ENCODE assay signal across 8 mouse cellular contexts in genomic region chr5:23674829-23675498, GRCm38 (mm10). TPM values are rescaled to one million over a fixed set of nuclear protein-coding genes. Genes with fewer than 3 reads are reported as not detected.
DNase-seq lines count a peak whose midpoint lies in the region; ATAC-seq and TF ChIP-seq lines count a peak whose summit lies in the region.

No protein-coding gene starts in this region.

- peak overlapping the region; percentile 90 for H3K4me3 ChIP-seq in embryonic facial prominence, embryonic 11.5 days (ENCODE audit: low read depth, low read length)
- peak overlapping the region; percentile 82 for H3K4me3 ChIP-seq in heart, adult 2 months

- peak overlapping the region; percentile 47; the same call in 1 of the 2 replicates for H3K27ac ChIP-seq in embryonic facial prominence, embryonic 11.5 days (replicated peaks; ENCODE audit: low read depth, low read length)
- H3K27ac ChIP-seq in heart, adult 2 months = no peak overlapping the region

- no peaks in the 10 kb centered on the region for H3K36me3 ChIP-seq in embryonic facial prominence, embryonic 11.5 days (replicated peaks; ENCODE audit: control insufficient read depth, insufficient read depth, low read depth, low read length)
- H3K36me3 ChIP-seq in heart, adult 2 months (ENCODE audit: control insufficient read depth, insufficient read depth, low read length) = no peaks in the 10 kb centered on the region

- H3K4me1 ChIP-seq in embryonic facial prominence, embryonic 11.5 days (ENCODE audit: control insufficient read depth, insufficient read depth, low read length) = no peaks in the 10 kb centered on the region
- H3K4me1 ChIP-seq in heart, adult 2 months (ENCODE audit: control insufficient read depth, insufficient read depth, low read length) = 0 out of 2 replicates have a peak, but pooled peaks cover 1% of the 10 kb centered on the region

- ATAC-seq in embryonic facial prominence, embryonic 11.5 days (replicated peaks; ENCODE audit: insufficient number of reproducible peaks, low FRiP score, low TSS enrichment, low read depth) = peak; percentile 83
- peak; percentile 13; the same call in 1 of the 2 replicates for ATAC-seq in monocyte, adult 5-6 weeks (replicated peaks; ENCODE audit: insufficient number of reproducible peaks, low FRiP score, low TSS enrichment, poor library complexity, severe bottlenecking)

- no peak for TF ChIP-seq EP300 in heart, adult 2 months (IDR thresholded peaks at IDR 0.05; ENCODE audit: insufficient read depth, low read depth, low read length)

- peak; percentile 49 for TF ChIP-seq CTCF in heart, adult 2 months (IDR thresholded peaks at IDR 0.05)

- no peaks in the 10 kb centered on the region for H3K9me3 ChIP-seq in embryonic facial prominence, embryonic 11.5 days (replicated peaks; ENCODE audit: control insufficient read depth, low read length)

- intact Hi-C loops in heart, adult 2 months (cut with DNase I) = loop anchor here (2.0 to 5.0 kb wide), 3 partner anchors 38 to 82 kb away; no protein-coding TSS in a partner anchor

- H3K4me2 ChIP-seq in embryonic facial prominence, embryonic 11.5 days (ENCODE audit: low read depth, low read length) = peak overlapping the region; percentile 97

- DNase-seq in layer of hippocampus, adult 11-12 months (ENCODE audit: low spot score) = peak; percentile 53
- DNase-seq in layer of hippocampus, adult 9-10 months (ENCODE audit: low spot score) = no peak
- peak; percentile 75 for DNase-seq in embryonic facial prominence, embryonic 11.5 days (ENCODE audit: low spot score)
- peak; percentile 69 to 70 for DNase-seq in heart, adult 2 months
- DNase-seq in kidney, adult 8-10 months = peak; percentile 50 to 62
- DNase-seq in liver = peak; percentile 48
- DNase-seq in spleen, postnatal 4 days (ENCODE audit: low spot score in 2 of 2) = peak; percentile 24 to 71

- H3K9ac ChIP-seq in embryonic facial prominence, embryonic 11.5 days (replicated peaks; ENCODE audit: low read length) = peak overlapping the region; percentile 86
- H3K9ac ChIP-seq in heart, adult 2 months (ENCODE audit: low read depth, low read length) = peak overlapping the region; percentile 70

- under 1% methylated on average over 56 of the region's 61 CpGs for WGBS in embryonic facial prominence, embryonic 11.5 days
- under 1% methylated on average over 47 of the region's 61 CpGs for WGBS in heart, adult 2 months

- TF ChIP-seq POLR2A in heart, adult 2 months (IDR thresholded peaks at IDR 0.05; ENCODE audit: insufficient read depth, low read depth, low read length) = no peak

- H3K79me2 ChIP-seq in heart, adult 2 months (replicated peaks; ENCODE audit: control insufficient read depth, insufficient read depth, low read length) = no peaks in the 10 kb centered on the region

- no peaks in the 10 kb centered on the region for H3K27me3 ChIP-seq in embryonic facial prominence, embryonic 11.5 days (ENCODE audit: control insufficient read depth, insufficient read depth, low read length)
- no peaks in the 10 kb centered on the region for H3K27me3 ChIP-seq in heart, adult 2 months (ENCODE audit: control insufficient read depth, insufficient read depth, low read length)

RNA-seq across cellular contexts. Expression of gene Srpk2, which starts 9.5 kb away (rescaled TPM):
- 53.9 and 54.6 TPM in 2 replicates for polyA plus RNA-seq in embryonic facial prominence, embryonic 11.5 days (2014; fragmentation: Nextera tagmentation; extraction: Ambion mirVana)
- 10 to 100 TPM; 35.1 to 37.4 TPM for total RNA-seq in heart, adult 2 months (2021)
- 8.4 and 12.1 TPM in 2 replicates for polyA plus RNA-seq in heart, adult 2 months (2012; rRNA removed)
- 26.5 to 58.8 TPM (median 33.6 TPM) in 3 replicates for total RNA-seq in monocyte, adult 5-6 weeks (2017)
